Mouse (Mus musculus): ENCODE data around the gene Zmiz1. TPM values are rescaled to one million over a fixed set of nuclear protein-coding genes. Genes with fewer than 3 reads are reported as not detected.

Zmiz1 gene
- polyA plus RNA-seq, 1 experiment from 2014 or later, result 57.4 TPM

- no peak for DNase-seq (ENCODE audit: low spot score)
- Histone ChIP-seq H3K9me3 (ENCODE audit: control insufficient read depth, low read length) (no peaks in the 10 kb centered on the region), H3K4me3 (ENCODE audit: low read depth, low read length) (no peak overlapping the region), H3K36me3 (ENCODE audit: control insufficient read depth, insufficient read depth, low read length) (no peaks in the 10 kb centered on the region; the same call in 1 of the 2 replicates), H3K4me2 (ENCODE audit: low read depth) (no peak overlapping the region), H3K4me1 (ENCODE audit: control insufficient read depth, insufficient read depth, low read length) (peaks cover 58% of the 10 kb centered on the region), H3K27ac (ENCODE audit: low read depth, low read length) (no peak overlapping the region), H3K9ac (ENCODE audit: low read length) (no peak overlapping the region), H3K27me3 (ENCODE audit: control insufficient read depth, insufficient read depth, low read length) (no peaks in the 10 kb centered on the region)
- no peak for ATAC-seq (ENCODE audit: insufficient read depth, low FRiP score, low TSS enrichment)
- WGBS, result 75% methylated on average over 5 of the region's 5 CpGs
Measured at GRCm38 (mm10) chr14:25491961-25492360, 33.0 kb downstream of the Zmiz1 start.

GRCm38 (mm10) chr14:25492567-25493279 is 33.7 kb downstream of the Zmiz1 start:
- DNase-seq (ENCODE audit: low spot score) (no peak), ATAC-seq (ENCODE audit: insufficient read depth, low FRiP score, low TSS enrichment) (no peak)
- no peaks in the 10 kb centered on the region for H3K9me3 ChIP-seq (ENCODE audit: control insufficient read depth, low read length)
- peaks cover 57% of the 10 kb centered on the region for H3K4me1 ChIP-seq (ENCODE audit: control insufficient read depth, insufficient read depth, low read length)
- H3K4me3 ChIP-seq (ENCODE audit: low read depth, low read length), result no peak overlapping the region
- peak overlapping the region; percentile 63; the same call in 1 of the 2 replicates for H3K27ac ChIP-seq (ENCODE audit: low read depth, low read length)
- no peaks in the 10 kb centered on the region; the same call in 1 of the 2 replicates for H3K36me3 ChIP-seq (ENCODE audit: control insufficient read depth, insufficient read depth, low read length)
- H3K9ac ChIP-seq (ENCODE audit: low read length), result no peak overlapping the region
- no peaks in the 10 kb centered on the region for H3K27me3 ChIP-seq (ENCODE audit: control insufficient read depth, insufficient read depth, low read length)
- WGBS, result 82% methylated on average over 11 of the region's 11 CpGs
- H3K4me2 ChIP-seq (ENCODE audit: low read depth), result no peak overlapping the region

GRCm38 (mm10) chr14:25493301-25494241 is 34.6 kb downstream of the Zmiz1 start:
- 60% methylated on average over 22 of the region's 22 CpGs for WGBS
- H3K4me3 ChIP-seq (ENCODE audit: low read depth, low read length), result no peak overlapping the region
- H3K27me3 ChIP-seq (ENCODE audit: control insufficient read depth, insufficient read depth, low read length), result no peaks in the 10 kb centered on the region
- H3K4me2 ChIP-seq (ENCODE audit: low read depth), result no peak overlapping the region
- DNase-seq (ENCODE audit: low spot score) (no peak), ATAC-seq (ENCODE audit: insufficient read depth, low FRiP score, low TSS enrichment) (no peak)
- H3K9me3 ChIP-seq (ENCODE audit: control insufficient read depth, low read length), result no peaks in the 10 kb centered on the region
- H3K9ac ChIP-seq (ENCODE audit: low read length), result no peak overlapping the region
- H3K4me1 ChIP-seq (ENCODE audit: control insufficient read depth, insufficient read depth, low read length), result peaks cover 62% of the 10 kb centered on the region
- peak overlapping the region; percentile 63 for H3K27ac ChIP-seq (ENCODE audit: low read depth, low read length)
- no peaks in the 10 kb centered on the region; the same call in 1 of the 2 replicates for H3K36me3 ChIP-seq (ENCODE audit: control insufficient read depth, insufficient read depth, low read length)

- Histone ChIP-seq H3K4me3 (ENCODE audit: low read depth, low read length) (no peak overlapping the region), H3K9ac (ENCODE audit: low read length) (no peak overlapping the region), H3K4me1 (ENCODE audit: control insufficient read depth, insufficient read depth, low read length) (peaks cover 65% of the 10 kb centered on the region), H3K27me3 (ENCODE audit: control insufficient read depth, insufficient read depth, low read length) (no peaks in the 10 kb centered on the region), H3K36me3 (ENCODE audit: control insufficient read depth, insufficient read depth, low read length) (no peaks in the 10 kb centered on the region; the same call in 1 of the 2 replicates), H3K9me3 (ENCODE audit: control insufficient read depth, low read length) (no peaks in the 10 kb centered on the region), H3K4me2 (ENCODE audit: low read depth) (no peak overlapping the region), H3K27ac (ENCODE audit: low read depth, low read length) (no peak overlapping the region)
- DNase-seq (ENCODE audit: low spot score) (no peak), ATAC-seq (ENCODE audit: insufficient read depth, low FRiP score, low TSS enrichment) (no peak)
- WGBS, result 75% methylated on average over 3 of the region's 3 CpGs
Measured at GRCm38 (mm10) chr14:25494778-25495177, 35.8 kb downstream of the Zmiz1 start.

GRCm38 (mm10) chr14:25496116-25496515 is 37.1 kb downstream of the Zmiz1 start:
- Histone ChIP-seq H3K9ac (ENCODE audit: low read length) (no peak overlapping the region), H3K9me3 (ENCODE audit: control insufficient read depth, low read length) (no peaks in the 10 kb centered on the region), H3K27ac (ENCODE audit: low read depth, low read length) (no peak overlapping the region), H3K4me2 (ENCODE audit: low read depth) (no peak overlapping the region), H3K27me3 (ENCODE audit: control insufficient read depth, insufficient read depth, low read length) (no peaks in the 10 kb centered on the region), H3K4me3 (ENCODE audit: low read depth, low read length) (no peak overlapping the region), H3K4me1 (ENCODE audit: control insufficient read depth, insufficient read depth, low read length) (peaks cover 71% of the 10 kb centered on the region), H3K36me3 (ENCODE audit: control insufficient read depth, insufficient read depth, low read length) (no peaks in the 10 kb centered on the region; the same call in 1 of the 2 replicates)
- ATAC-seq (ENCODE audit: insufficient read depth, low FRiP score, low TSS enrichment) (no peak), DNase-seq (ENCODE audit: low spot score) (no peak)
- WGBS, result 55% methylated on average over 2 of the region's 2 CpGs

- ATAC-seq (ENCODE audit: insufficient read depth, low FRiP score, low TSS enrichment) (no peak), DNase-seq (ENCODE audit: low spot score) (no peak)
- no peak overlapping the region for H3K4me3 ChIP-seq (ENCODE audit: low read depth, low read length)
- no peak overlapping the region for H3K9ac ChIP-seq (ENCODE audit: low read length)
- peaks cover 65% of the 10 kb centered on the region for H3K4me1 ChIP-seq (ENCODE audit: control insufficient read depth, insufficient read depth, low read length)
- no peaks in the 10 kb centered on the region; the same call in 1 of the 2 replicates for H3K36me3 ChIP-seq (ENCODE audit: control insufficient read depth, insufficient read depth, low read length)
- no peak overlapping the region for H3K27ac ChIP-seq (ENCODE audit: low read depth, low read length)
- 83% methylated on average over 3 of the region's 3 CpGs for WGBS
- no peak overlapping the region for H3K4me2 ChIP-seq (ENCODE audit: low read depth)
- H3K9me3 ChIP-seq (ENCODE audit: control insufficient read depth, low read length), result no peaks in the 10 kb centered on the region
- no peaks in the 10 kb centered on the region for H3K27me3 ChIP-seq (ENCODE audit: control insufficient read depth, insufficient read depth, low read length)
Measured at GRCm38 (mm10) chr14:25496989-25497388, 38.0 kb downstream of the Zmiz1 start.

GRCm38 (mm10) chr14:25497596-25497995 is 38.6 kb downstream of the Zmiz1 start:
- H3K36me3 ChIP-seq (ENCODE audit: control insufficient read depth, insufficient read depth, low read length), result no peaks in the 10 kb centered on the region; the same call in 1 of the 2 replicates
- peak overlapping the region; percentile 11 for H3K27ac ChIP-seq (ENCODE audit: low read depth, low read length)
- H3K4me1 ChIP-seq (ENCODE audit: control insufficient read depth, insufficient read depth, low read length), result peaks cover 60% of the 10 kb centered on the region
- no peak for DNase-seq (ENCODE audit: low spot score)
- ATAC-seq (ENCODE audit: insufficient read depth, low FRiP score, low TSS enrichment), result no peak; the same call in 1 of the 2 replicates
- H3K27me3 ChIP-seq (ENCODE audit: control insufficient read depth, insufficient read depth, low read length), result no peaks in the 10 kb centered on the region
- no peaks in the 10 kb centered on the region for H3K9me3 ChIP-seq (ENCODE audit: control insufficient read depth, low read length)
- no peak overlapping the region for H3K4me2 ChIP-seq (ENCODE audit: low read depth)
- no peak overlapping the region for H3K9ac ChIP-seq (ENCODE audit: low read length)
- 32% methylated on average over 8 of the region's 8 CpGs for WGBS
- no peak overlapping the region for H3K4me3 ChIP-seq (ENCODE audit: low read depth, low read length)

- H3K4me3 ChIP-seq (ENCODE audit: low read depth, low read length), result no peak overlapping the region
- 23% methylated on average over 7 of the region's 7 CpGs for WGBS
- H3K4me1 ChIP-seq (ENCODE audit: control insufficient read depth, insufficient read depth, low read length), result peaks cover 52% of the 10 kb centered on the region
- no peak for DNase-seq (ENCODE audit: low spot score)
- no peaks in the 10 kb centered on the region; the same call in 1 of the 2 replicates for H3K36me3 ChIP-seq (ENCODE audit: control insufficient read depth, insufficient read depth, low read length)
- H3K27me3 ChIP-seq (ENCODE audit: control insufficient read depth, insufficient read depth, low read length), result no peaks in the 10 kb centered on the region
- no peaks in the 10 kb centered on the region for H3K9me3 ChIP-seq (ENCODE audit: control insufficient read depth, low read length)
- peak overlapping the region; percentile 11; the same call in 1 of the 2 replicates for H3K27ac ChIP-seq (ENCODE audit: low read depth, low read length)
- H3K9ac ChIP-seq (ENCODE audit: low read length), result no peak overlapping the region; the same call in 1 of the 2 replicates
- ATAC-seq (ENCODE audit: insufficient read depth, low FRiP score, low TSS enrichment), result no peak
- H3K4me2 ChIP-seq (ENCODE audit: low read depth), result no peak overlapping the region
Measured at GRCm38 (mm10) chr14:25498367-25498766, 39.4 kb downstream of the Zmiz1 start.

All from neural tube, embryonic 11.5 days (tissue).